Mouse (Mus musculus) lung, postnatal 10 days (tissue): ENCODE results near the gene Tmbim6.
A peak's percentile ranks its signal among the peaks of the same experiment; 100 is the strongest.
"Not testable (repeated sequence)": the region's sequence is repeated elsewhere in the genome, so short reads cannot be mapped to it uniquely, and the experiment has no call there.

Experiments used
- DNase-seq: peaks from one replicate; pipeline ENCODE4 v3.0.0; 2021

Gene Tmbim6

DNA sequence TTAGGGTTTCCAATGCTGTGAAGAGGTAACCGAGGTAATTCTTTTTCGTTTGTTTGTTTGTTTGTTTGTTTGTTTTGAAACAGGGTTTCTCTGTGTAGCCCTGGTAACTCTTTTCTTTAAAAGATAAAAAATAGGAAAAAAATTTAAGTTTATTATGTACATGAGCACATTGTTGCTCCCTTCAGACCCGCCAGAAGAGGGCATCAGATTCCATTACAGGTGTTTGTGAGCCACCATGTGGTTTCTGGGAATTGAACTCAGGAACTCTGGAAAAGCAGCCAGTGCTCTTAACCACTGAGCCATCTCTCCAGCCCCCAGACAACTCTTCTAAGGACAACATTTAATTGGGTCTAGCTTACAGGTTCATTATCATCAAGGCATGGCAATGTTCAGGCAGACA, 6.6 kb upstream of the Tmbim6 start:
- DNase-seq = not testable (repeated sequence)

DNA sequence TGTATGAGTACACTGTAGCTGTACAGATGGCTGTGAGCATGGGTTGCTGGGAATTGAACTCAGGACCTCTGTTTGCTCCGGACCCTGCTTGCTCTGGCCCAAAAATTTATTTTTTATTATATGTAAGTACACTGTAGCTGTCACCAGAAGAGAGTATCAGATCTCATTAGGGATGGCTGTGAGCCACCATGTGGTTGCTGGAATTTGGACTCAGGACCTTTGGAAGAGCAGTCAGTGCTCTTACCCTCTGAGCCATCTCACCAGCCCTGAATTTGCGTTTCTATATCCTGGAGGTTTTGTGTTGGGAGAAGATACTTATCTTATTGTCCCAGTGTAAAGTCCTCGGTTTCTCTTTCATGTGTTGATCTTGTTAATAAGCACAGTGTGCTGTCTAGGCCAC, 5.9 kb upstream of the Tmbim6 start:
- DNase-seq = no peak

DNA sequence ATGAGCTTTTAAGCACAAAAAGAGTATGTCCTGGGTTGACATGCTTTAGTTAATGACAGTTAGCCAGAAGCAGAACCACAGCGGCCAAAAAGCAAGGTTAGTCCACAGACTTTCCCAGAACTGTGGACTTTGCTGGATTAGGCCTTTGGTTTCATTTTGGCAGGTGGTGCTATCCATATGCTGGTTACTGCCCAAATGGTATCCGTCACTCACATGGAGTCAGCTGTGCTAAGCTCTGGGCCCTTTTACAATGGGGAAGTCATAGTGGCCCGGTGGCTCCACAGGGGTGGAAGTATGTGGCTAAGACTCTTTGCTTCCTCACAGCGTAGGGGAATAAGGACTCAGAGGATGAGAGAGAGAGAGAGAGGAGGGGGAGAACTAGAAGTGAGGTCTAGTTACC, 4.7 kb upstream of the Tmbim6 start:
- DNase-seq = no peak

DNA sequence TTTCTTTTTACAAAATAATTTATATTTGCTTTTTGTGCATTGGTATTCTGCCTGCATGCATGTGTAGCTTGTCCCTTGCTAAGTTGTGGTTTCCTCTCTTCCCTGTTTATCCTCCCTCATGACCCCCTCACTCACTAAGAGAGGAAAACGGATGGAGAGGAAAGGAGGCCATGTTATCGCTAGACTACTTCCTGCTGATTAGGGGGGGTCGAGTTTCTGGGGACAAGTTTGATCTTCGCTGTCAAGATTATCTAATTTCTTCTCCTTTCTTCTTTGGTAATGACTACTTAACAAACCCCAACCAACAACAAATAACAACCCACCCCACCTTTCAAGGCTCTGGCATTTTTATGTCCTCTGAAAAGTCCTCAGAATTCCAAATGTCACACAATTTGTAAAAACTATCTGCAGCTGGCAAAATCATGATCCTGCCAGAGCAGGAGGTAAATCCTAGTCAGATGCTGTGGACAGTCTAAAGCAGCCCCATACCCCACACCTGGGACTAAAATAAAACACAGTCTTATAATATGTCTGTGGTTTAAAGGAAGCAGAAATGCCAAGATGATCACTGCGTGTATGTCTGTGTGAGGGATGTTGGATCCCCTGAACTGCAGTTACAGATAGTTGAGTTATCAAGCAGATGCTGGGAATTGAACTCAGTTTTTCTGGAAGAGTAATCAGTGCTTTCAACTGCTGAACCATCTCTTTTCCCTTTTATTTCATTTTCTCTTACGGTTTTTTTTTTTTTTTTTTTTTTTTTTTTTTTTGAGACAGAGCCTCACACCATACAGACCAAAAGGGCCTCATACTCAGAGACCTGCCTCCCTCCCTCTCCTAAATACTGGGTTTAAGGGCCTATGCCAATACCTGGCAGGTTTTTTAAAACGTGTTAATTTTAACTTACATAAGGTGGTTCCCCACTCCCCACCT, 1.9 kb upstream of the Tmbim6 start:
- no peak for DNase-seq

DNA sequence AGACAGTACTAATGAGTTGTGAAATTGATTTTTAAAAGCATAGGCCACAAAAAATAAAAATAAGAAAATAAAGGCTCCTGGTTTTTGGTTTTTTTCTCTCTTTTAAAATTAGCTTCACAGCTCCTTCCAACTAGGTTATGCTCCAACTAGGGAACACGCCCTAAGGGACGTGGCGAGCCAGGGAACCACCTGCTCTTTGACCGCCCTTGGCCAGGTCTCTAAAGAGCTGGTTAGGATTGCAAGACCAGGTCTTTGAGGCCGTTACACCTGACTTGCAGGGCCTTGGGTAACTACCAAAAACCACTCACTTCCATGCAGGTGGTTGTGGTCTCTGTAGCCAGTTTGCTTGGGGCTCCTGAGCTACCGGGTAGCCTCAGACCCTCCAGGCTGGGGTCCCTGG, 707 bp upstream of the Tmbim6 start:
- no peak for DNase-seq

DNA sequence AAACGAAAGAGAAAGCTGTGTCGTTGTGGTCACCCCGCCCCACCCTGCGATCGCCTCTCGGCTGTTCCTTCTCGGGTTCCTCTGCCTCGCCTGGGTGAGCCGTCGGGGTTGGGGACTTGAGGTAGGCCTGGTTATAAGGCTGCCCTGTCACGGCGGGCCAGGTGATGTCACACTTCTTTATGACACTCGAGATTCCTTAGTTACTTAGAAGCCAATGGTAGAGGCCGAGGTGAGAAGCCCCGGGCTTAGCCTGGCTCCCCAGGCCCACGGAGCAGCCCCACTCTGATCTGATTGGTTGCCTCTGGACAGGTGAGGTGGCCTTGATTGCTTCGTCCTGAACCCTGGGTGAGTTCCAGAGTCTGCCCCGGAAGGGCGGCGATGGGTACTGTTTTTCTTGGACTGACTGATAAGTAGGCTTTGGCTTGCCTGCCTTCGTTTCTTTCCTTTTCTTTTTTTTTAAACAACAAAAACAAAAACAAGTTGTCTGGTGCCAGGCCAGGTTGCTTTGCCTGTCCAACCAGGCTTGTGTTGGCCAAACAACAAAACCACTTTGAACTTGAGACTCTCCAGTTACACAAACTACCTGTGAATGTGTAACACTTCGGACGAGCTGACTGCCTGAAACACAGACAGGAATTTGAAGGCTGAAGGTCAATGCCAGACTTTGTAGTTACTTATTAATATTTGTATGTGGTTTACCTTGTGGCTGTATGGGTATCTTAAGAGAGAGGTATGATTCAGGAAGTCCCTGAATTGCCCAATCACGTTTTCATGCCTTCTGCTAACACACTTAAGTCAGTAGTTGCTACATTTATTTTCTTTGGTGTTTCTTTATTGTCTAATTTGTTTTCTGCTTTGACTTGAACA, 937 bp downstream of the Tmbim6 start:
- DNase-seq = peak; percentile 80

DNA sequence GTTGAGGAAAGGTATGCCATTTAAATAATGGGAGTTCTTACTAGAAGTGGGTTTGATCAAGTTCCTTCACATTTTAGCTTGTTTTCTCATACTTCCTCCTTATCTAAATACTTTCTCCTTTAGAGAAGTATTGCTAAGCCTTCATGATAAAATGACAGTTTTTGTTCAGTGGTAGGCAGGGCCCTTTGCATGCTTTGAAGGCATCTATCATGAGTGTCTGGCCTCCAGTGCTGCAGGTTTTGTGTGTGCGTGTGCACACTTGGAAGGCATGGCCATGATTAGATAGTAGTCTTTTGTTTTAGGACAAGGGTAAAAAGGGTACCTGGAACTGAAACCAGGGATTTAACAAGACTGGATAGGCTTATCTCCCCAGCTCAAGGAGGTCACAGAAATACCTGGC, 3.8 kb downstream of the Tmbim6 start:
- no peak for DNase-seq

DNA sequence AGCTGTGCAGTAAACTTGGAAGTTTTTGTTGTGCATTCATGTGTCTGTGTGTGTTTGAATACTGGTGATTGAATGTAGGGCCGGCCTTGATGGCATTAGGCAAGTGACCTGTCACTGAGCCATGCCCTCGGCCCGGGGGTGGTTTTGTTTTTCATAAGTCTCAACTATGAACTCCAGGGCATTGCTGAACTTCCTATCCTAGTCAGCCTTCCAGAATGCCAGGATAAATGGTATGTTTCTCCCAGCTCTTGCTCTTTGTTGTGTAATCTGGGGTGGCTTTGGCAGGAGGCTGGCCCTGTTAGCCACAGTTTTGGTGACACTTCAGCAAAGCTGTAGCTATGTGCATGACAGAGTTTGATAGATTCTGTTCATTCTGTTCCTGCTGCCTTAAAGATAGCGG, 4.2 kb downstream of the Tmbim6 start:
- DNase-seq = no peak

DNA sequence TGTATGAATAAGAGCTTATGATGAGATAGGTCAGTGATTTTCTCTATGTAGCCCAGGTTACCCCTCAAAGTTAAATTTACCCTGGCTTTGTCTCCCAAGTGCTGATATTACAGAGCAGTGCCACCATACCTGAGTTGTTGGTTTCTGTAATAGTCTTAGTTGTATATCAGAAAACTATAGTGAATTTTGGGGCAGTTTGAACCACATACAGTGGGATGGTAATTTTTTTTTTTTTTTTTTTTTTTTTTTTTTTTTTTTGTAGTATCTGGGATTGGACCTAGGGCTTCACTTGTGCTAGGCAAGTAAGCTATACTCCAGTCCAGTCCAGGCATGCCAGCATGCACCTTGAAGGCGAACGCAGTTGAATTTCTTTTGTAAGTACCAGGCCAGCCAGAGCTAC, 4.9 kb downstream of the Tmbim6 start:
- no peak for DNase-seq

DNA sequence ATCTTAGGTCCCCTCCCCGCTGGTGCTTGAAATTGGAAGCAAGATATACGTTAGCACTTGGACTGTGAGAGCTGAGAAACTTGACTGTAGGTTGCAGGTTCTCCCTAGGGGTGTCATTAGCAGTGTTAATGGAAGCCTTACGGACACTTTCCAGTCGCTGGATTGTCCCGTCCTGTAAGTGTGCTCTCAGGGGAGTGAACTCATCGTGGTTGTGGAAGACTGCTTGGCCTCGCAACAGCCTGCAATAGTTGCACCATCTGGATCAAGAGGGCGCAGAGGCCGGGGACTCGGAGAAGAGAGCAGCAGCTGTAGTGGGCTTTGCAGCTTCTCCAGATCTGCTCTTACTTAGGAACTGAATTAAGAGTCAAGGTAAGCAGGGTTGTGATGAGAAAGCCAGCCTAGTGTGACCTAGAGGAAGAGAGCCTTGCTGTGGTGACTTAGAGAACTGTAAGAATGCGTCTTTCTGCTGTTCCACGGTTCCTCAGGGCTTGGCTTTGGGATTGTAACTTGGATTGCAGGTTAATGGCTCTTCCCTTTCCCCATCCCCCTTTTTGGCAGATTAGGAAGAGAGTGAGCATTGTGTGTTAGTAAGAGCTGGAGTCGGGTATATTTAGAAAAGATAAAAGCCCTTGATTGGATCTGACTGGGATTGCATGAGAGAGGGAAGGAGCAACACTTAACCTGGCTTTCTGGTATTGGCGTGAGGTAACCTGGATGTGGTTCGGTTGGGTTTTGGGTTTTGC, 7.0 kb downstream of the Tmbim6 start:
- no peak for DNase-seq

DNA sequence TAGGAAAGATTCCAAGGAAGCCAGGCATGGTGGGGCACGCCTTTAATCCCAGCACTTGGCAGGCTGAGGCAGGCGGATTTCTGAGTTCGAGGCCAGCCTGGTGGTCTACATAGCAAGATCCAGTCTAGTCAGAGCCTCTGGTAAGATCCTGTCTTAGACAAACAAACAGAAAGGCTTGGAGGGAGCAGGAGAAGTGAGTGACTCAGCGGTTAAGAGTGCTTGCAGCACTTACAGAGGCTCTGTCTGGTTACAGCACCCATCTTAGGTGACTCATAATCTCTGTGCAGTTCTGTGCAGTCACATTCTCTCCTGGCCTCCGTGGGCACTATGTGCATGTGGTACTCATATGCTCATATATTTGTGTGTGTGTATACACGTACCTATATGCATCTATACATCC, 7.9 kb downstream of the Tmbim6 start:
- no peak for DNase-seq

DNA sequence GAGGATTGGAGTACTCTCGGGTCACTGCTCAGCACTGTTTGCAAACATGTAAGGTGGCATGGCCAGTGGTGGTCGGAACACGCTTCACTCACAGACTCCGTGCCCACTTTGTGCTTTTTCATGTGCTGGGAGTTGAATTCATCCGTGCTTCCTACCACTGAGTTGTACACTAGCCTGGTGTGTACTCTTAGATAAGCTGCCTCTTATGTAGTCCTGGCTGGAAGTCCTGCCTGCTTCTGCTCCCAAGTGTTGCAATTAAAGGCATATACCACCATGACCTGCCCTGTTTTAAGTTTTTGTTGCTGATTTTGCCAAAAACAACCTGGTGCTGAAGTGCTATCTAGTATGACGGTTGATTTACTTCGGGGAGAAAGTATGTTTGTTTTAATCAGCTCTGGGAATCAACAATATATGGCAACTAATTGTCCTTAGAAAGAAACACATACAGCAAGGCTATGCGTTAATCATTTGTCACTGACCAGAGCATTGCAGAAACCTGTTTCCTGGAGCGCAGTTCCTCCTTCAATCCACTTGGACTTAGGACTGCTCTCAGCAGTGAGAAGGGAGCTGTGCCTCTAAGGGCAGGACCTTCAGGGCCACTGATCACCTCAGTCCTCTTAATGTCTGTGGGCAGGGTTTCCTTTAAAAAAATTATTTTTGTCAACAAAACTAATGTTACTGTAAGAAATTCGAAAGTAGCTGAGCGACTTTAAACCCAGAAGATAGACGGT, 10.6 kb downstream of the Tmbim6 start:
- DNase-seq = no peak

DNA sequence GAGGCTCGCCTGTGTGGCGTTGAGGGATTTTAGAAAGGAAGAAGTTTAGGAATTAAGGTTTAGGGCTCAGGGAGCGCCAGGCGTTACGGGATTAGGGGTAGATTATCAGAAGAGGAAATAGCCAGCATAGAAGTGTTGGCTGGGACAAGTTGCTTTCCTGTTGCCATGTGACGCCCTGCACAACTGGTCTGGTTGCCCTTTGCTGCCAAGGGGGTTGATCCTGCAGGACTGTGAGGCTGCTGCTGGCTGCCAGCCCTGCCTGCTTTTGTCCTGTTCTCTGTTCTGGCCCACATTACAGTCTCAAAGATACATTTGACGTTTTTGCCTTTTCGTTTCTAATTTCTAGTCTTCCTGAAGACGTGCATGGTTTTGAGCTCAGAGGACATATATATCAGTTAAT, 12.5 kb downstream of the Tmbim6 start:
- no peak for DNase-seq

DNA sequence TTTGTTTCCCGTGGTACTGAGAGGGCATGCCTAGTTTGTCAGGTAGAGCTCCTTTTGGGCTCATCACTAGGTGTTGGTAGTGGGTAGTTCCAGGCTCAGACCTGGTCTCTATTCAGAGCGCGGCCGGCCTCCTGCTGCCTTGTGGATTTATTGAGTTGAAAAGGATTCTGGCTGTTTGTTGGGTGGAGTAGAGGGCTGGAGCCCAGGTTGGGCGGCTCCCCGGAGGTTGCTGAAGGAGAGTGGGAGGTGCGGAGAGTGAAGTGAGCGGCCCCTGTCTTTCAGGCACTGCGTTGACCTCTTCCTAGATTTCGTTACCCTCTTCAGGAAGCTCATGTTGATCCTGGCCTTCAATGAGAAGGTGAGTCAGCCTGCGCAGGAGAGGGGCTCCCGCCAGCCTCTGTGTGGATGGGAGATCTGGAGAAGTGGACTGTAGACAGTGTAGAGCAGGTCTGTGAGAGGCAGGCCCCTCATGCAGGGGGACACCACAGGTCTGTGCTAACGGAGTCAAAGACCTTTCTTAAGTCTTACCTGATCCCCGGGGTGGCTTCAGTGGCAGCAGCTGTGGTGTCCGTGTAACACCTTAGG, 14.4 kb downstream of the Tmbim6 start:
- DNase-seq = no peak

DNA sequence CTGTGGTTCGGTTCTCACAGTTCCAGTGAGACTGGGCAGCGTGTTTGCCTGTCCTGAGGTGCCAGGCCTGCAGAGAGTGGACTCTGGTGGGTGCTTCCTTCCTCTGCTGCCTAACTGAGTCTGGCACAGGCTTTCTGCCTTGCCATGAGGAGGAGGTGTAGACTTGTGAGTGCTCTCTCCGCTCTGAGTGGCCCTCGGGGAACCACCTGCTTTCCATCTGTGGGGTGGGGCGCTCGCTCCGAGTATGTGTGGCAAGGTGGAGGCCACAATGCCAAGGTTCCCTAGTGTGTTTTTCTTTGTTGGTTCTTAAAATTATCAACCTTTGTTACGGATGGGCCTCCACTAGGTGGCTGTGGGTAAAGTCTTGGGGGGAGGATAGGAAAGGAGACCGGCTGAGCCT, 16.2 kb downstream of the Tmbim6 start:
- no peak for DNase-seq

DNA sequence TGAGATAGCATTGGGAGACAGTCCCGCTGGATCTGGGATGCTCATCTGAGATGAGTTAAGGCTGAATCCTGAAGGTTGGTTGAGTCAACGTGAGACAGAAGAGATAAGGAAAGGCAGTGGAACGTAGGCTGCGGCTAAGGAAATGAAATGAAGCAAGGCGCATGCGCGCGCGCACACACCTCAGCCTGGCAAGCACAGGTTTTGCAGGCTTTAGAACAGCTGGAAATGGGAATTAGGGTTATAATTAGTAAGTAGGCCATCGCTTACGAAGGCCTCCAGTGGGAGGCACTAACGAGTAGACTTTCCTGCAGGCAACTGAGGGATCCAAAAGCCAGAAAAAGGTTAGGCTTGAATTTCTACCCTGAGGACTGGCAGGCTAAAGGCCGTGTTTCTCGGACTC, 19.1 kb downstream of the Tmbim6 start:
- no peak for DNase-seq

DNA sequence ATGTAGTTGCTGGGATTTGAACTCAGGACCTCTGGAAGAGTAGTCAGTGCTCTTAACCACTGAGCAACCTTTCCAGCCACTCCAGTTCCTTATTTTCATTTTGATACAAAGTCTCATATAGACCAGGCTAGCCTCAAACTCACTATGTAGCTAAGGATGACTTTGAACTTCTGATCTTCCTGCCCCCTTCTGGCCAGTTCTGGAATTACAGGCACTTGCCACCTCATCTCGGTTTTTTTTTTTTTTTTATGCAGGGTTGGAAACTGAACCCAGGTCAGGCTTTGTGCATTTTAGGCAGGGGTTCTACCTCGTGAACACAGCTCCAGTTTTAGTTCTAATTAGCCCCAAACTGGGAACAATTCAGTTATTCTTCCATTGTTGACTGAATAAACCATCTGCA, 23.1 kb downstream of the Tmbim6 start:
- peak; percentile 74 for DNase-seq

DNA sequence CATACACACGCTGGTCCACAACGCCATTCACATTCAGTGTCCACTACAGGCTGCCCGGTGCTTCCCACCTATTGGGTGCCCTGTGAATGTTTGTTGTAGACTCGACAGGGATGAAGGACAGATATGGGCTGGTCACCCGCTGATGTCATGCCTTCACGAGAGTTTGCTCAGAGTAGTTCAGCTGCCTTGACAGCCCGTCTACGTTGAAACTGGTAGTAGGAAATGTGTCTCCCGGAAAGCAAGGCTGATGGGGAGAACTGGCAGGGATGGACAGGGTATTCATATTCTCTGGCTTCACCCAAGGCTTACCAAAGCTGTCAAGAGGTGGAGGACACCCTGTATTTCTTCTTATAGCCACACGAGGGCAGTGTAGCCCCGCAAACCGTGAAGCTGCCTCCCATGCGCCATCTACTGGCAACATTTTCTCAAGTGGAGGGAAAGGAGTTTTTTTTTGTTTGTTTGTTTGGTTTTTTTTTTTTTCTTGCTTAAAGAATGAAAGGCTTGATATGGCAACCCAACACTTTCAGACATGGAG, 23.7 kb downstream of the Tmbim6 start:
- peak; percentile 89 for DNase-seq

DNA sequence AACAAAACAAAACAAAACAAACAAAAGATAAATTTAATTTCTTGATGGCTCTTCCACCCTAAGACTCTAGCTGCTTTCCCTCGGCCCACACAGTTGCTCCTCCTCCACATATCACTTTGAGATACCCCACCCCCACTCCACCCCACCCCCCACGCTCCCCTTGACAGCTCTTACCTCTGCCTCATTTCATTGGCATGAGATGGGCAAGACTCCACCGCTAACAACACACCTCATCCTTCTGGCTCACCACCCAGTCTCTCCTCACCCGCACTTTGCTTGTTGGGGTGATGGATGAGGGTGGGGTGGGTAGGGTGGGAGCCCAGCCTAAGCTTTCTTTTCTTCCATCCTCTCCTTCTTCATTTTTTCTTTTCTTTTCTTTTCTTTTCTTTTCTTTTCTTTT, 24.3 kb downstream of the Tmbim6 start:
- DNase-seq = no peak

DNA sequence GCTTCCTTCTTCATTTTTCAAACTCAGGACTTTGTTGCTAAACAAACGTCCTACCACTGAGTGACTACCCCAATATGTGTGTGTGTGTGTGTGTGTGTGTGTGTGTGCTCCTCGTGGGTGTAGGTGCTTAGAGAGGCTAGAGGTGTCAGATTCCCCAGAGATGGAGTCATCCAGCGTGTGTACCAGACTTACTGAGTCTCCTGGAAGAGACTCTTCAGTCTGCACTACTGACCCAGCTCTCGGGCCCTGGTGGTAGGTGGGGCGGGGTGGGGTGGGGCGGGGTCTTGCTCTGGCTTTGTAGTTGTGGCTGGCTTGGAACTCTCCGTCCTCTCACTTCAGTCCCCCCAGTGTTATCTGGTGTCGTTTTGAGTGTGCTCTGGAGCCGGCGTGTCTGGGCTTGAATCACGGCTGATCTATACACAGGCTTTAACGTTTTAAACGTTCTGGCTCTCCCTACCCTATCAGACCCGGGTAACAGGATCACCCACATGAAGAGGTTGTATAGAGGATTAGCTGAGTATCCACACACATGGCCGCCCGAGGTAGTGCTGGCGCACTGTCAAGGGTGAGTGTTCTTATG, 25.1 kb downstream of the Tmbim6 start:
- no peak for DNase-seq

DNA sequence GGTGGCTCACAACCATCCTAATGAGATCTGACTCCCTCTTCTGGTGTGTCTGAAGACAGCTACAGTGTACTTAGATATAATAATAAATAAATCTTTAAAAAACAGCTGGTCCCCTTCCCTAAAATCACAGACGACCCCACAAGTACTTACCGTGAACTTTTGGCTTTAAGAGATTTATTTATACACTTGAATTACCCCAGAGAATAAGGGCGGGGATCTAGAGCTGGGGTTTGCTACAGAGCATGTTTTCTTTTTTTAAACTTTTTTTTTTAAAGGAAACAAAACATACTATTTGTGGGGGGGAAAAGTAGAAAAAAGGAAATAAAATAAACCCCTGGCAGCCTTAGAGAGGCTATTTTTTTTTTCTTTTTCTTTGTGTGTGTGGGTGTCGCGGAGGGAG, 27.4 kb downstream of the Tmbim6 start:
- DNase-seq = no peak
